Mouse (Mus musculus) midbrain, embryonic 16.5 days (tissue): ENCODE measurements at regions not wholly inside any gene's neighbourhood (a gene's known extent, or its start where the extent isn't known, plus 50 kb on each side); places are given as distances from the start of the nearest gene placed in this dataset.
"Not testable (repeated sequence)": the region's sequence is repeated elsewhere in the genome, so short reads cannot be mapped to it uniquely, and the experiment has no call there.

Experiments used
- ATAC-seq: fragments of 200-750 bp; cut with Nextera tagmentation; 2 replicates; pipeline ENCODE4 v1.8.0; 2017; ENCODE audit warnings: moderate TSS enrichment
- H3K27ac ChIP-seq: fragments of 300-500 bp; sonication (generic); 2 replicates; pipeline ENCODE4 v1.5.1; 2014; ENCODE audit warnings: mild to moderate bottlenecking, low read length, mixed read lengths
- H3K27me3 ChIP-seq: fragments of 300-500 bp; sonication (generic); 2 replicates; pipeline ENCODE4 v1.6.1; 2014; ENCODE audit warnings: low read depth, low read length, mixed read lengths; ENCODE audit not compliant: control insufficient read depth, insufficient read depth
- H3K36me3 ChIP-seq: fragments of 300-500 bp; sonication (generic); 2 replicates; pipeline ENCODE4 v1.6.1; 2014; ENCODE audit warnings: mild to moderate bottlenecking, low read length, moderate library complexity, mixed read lengths; ENCODE audit not compliant: control insufficient read depth, insufficient read depth
- H3K4me1 ChIP-seq: fragments of 300-500 bp; sonication (generic); 2 replicates; pipeline ENCODE4 v1.6.1; 2014; ENCODE audit warnings: mild to moderate bottlenecking, low read length, mixed read lengths; ENCODE audit not compliant: control insufficient read depth, insufficient read depth
- H3K4me2 ChIP-seq: fragments of 300-500 bp; sonication (generic); 2 replicates; pipeline ENCODE4 v1.6.1; 2014; ENCODE audit warnings: mild to moderate bottlenecking, low read length, mixed read lengths
- H3K4me3 ChIP-seq: fragments of 300-500 bp; sonication (generic); 2 replicates; pipeline ENCODE4 v1.5.1; 2014; ENCODE audit warnings: low read depth, mild to moderate bottlenecking, low read length, moderate library complexity, mixed read lengths
- H3K9ac ChIP-seq: fragments of 300-500 bp; sonication (generic); 2 replicates; pipeline ENCODE4 v1.6.1; 2014; ENCODE audit warnings: low read depth, low read length, mixed read lengths
- H3K9me3 ChIP-seq: fragments of 300-500 bp; sonication (generic); replicated peaks from 2 replicates; pipeline ENCODE4 v1.6.1; 2014; ENCODE audit warnings: mild to moderate bottlenecking, low read length, mixed read lengths; ENCODE audit not compliant: control insufficient read depth, poor library complexity, severe bottlenecking
- WGBS: fragments of 180-500 bp; shearing (Covaris S2); extraction: QIAGEN DNeasy Blood & Tissue Kit; methylation state at CpG from one replicate; pipeline ENCODE4 v1.1.7; 2014; 5-methylcytosine and 5-hydroxymethylcytosine counted together

DNA sequence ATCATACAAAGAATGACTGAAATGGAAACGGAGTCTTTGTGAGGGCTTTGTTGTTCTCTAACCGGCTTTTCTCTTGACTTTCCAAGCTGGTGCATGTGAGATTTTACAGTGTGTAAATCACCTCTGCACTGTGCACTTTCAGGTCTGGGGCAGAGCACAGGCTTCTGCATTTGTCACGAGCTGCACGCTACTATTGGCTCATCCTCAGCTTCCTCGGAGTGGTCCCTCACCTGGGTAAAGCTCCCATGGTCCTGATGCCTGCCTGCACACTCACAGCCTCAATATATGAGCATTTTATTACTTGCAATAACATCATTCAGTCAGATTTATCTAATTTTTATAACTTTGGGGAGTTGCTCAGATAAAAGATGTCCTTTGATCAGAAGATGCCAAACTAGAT lies 109.8 kb upstream of the Nrip1 start:
- no peak for ATAC-seq
- Histone ChIP-seq H3K27me3 (no peaks in the 10 kb centered on the region), H3K4me2 (no peak overlapping the region), H3K27ac (no peak overlapping the region), H3K4me3 (no peak overlapping the region), H3K36me3 (no peaks in the 10 kb centered on the region), H3K9ac (no peak overlapping the region), H3K4me1 (no peaks in the 10 kb centered on the region), H3K9me3 (no peaks in the 10 kb centered on the region)
- WGBS, result 83% methylated on average over 5 of the region's 5 CpGs

DNA sequence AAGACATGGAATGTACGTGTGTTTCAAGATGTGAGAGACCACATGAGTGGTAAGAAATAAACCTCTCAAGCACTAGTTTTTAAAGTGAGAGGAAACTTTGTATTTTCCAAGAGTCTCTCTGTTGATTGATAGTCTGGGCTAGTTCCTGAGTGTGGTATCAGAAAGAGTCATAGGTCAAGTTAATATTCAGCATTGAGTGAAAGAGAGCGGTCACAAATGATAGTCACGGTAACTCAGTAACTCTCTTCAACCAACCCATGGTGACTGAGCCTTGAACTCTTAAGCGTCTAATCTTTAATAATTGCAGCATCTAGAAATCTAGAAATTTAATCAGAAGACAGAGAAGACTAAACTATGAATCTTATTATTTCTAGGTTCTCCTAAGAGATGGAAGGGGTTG lies 108.3 kb upstream of the Nrip1 start:
- no peaks in the 10 kb centered on the region for H3K9me3 ChIP-seq
- H3K36me3 ChIP-seq, result no peaks in the 10 kb centered on the region
- no peak overlapping the region for H3K9ac ChIP-seq
- no peak for ATAC-seq
- WGBS, result 96% methylated on average over 4 of the region's 4 CpGs
- no peaks in the 10 kb centered on the region for H3K27me3 ChIP-seq
- H3K4me2 ChIP-seq, result no peak overlapping the region
- H3K27ac ChIP-seq, result no peak overlapping the region
- H3K4me1 ChIP-seq, result no peaks in the 10 kb centered on the region
- H3K4me3 ChIP-seq, result no peak overlapping the region

- no peak overlapping the region for H3K4me3 ChIP-seq
- H3K27ac ChIP-seq, result no peak overlapping the region
- no peak overlapping the region for H3K4me2 ChIP-seq
- no peak for ATAC-seq
- WGBS, result 90% methylated on average over 8 of the region's 8 CpGs
- no peaks in the 10 kb centered on the region for H3K9me3 ChIP-seq
- no peaks in the 10 kb centered on the region for H3K4me1 ChIP-seq
- H3K27me3 ChIP-seq, result no peaks in the 10 kb centered on the region
- H3K9ac ChIP-seq, result no peak overlapping the region
- H3K36me3 ChIP-seq, result no peaks in the 10 kb centered on the region
Measured at GRCm38 (mm10) chr16:76477474-76477873, 103.8 kb upstream of the Nrip1 start.

GRCm38 (mm10) chr16:76474481-76474880 lies 100.9 kb upstream of the Nrip1 start:
- Histone ChIP-seq H3K27me3 (no peaks in the 10 kb centered on the region), H3K4me1 (no peaks in the 10 kb centered on the region), H3K27ac (no peak overlapping the region), H3K9me3 (no peaks in the 10 kb centered on the region), H3K9ac (no peak overlapping the region), H3K36me3 (no peaks in the 10 kb centered on the region), H3K4me2 (no peak overlapping the region), H3K4me3 (no peak overlapping the region)
- 91% methylated on average over 6 of the region's 6 CpGs for WGBS
- ATAC-seq, result no peak

- H3K9me3 ChIP-seq, result no peaks in the 10 kb centered on the region
- no peaks in the 10 kb centered on the region for H3K27me3 ChIP-seq
- no peak overlapping the region for H3K4me3 ChIP-seq
- no peaks in the 10 kb centered on the region for H3K36me3 ChIP-seq
- no peak overlapping the region for H3K9ac ChIP-seq
- H3K27ac ChIP-seq, result no peak overlapping the region
- H3K4me1 ChIP-seq, result no peaks in the 10 kb centered on the region
- no peak overlapping the region for H3K4me2 ChIP-seq
- 77% methylated on average over 3 of the region's 3 CpGs for WGBS
- ATAC-seq, result no peak
Measured at GRCm38 (mm10) chr16:76472386-76472785, 98.8 kb upstream of the Nrip1 start.

GRCm38 (mm10) chr16:76471081-76471480 lies 97.5 kb upstream of the Nrip1 start:
- Histone ChIP-seq H3K27ac (no peak overlapping the region), H3K4me2 (no peak overlapping the region), H3K4me3 (no peak overlapping the region), H3K9ac (no peak overlapping the region), H3K27me3 (no peaks in the 10 kb centered on the region), H3K36me3 (no peaks in the 10 kb centered on the region), H3K4me1 (no peaks in the 10 kb centered on the region), H3K9me3 (no peaks in the 10 kb centered on the region)
- ATAC-seq, result no peak
- WGBS, result 74% methylated on average over 3 of the region's 3 CpGs

DNA sequence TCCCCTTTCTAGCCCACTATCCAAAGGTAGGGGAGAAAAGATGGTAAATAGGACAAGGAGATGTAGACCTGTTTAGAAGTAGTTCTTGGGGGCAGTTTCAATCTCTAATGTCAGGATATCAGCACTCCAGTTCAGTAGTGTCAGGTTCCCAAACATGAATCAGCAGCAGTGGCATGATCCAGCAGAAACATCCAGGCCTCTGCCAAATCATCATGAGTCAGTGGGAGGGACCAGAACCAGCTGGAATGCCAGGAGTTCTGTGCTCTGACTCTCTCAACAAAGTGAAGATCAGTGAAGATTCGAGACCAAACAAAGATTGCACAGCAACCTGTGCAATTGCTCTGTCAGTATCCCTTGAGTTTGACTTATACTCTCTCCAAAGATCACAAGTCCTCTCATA lies 85.9 kb upstream of the Nrip1 start:
- H3K9me3 ChIP-seq, result no peaks in the 10 kb centered on the region
- no peak overlapping the region for H3K4me3 ChIP-seq
- no peak overlapping the region for H3K9ac ChIP-seq
- no peaks in the 10 kb centered on the region for H3K36me3 ChIP-seq
- H3K27ac ChIP-seq, result no peak overlapping the region
- no peak for ATAC-seq
- 96% methylated on average over 1 of the region's 1 CpGs for WGBS
- H3K4me1 ChIP-seq, result no peaks in the 10 kb centered on the region
- H3K4me2 ChIP-seq, result no peak overlapping the region
- no peaks in the 10 kb centered on the region for H3K27me3 ChIP-seq

GRCm38 (mm10) chr16:76456300-76456599 lies 82.6 kb upstream of the Nrip1 start:
- not testable (repeated sequence) for H3K9ac ChIP-seq

GRCm38 (mm10) chr16:76455499-76456299 lies 82.1 kb upstream of the Nrip1 start:
- peaks cover 6% of the 10 kb centered on the region; the same call in 1 of the 2 replicates for H3K4me1 ChIP-seq
- WGBS, result 84% methylated on average over 9 of the region's 9 CpGs

More at GRCm38 (mm10) chr16:76456300-76456599, 82.6 kb upstream of the Nrip1 start:
- not testable (repeated sequence) for H3K4me1 ChIP-seq, ATAC-seq, H3K9me3 ChIP-seq, H3K4me2 ChIP-seq, H3K4me3 ChIP-seq, H3K27me3 ChIP-seq, H3K27ac ChIP-seq, H3K36me3 ChIP-seq
- 77% methylated on average over 2 of the region's 2 CpGs for WGBS

More at GRCm38 (mm10) chr16:76455499-76456299, 82.1 kb upstream of the Nrip1 start:
- no peaks in the 10 kb centered on the region; the same call in 1 of the 2 replicates for H3K27me3 ChIP-seq
- peaks cover 4% of the 10 kb centered on the region; the same call in 1 of the 2 replicates for H3K9me3 ChIP-seq
- no peak overlapping the region for H3K27ac ChIP-seq
- H3K9ac ChIP-seq, result no peak overlapping the region
- H3K4me2 ChIP-seq, result no peak overlapping the region
- H3K36me3 ChIP-seq, result no peaks in the 10 kb centered on the region
- no peak for ATAC-seq
- no peak overlapping the region for H3K4me3 ChIP-seq
